Mouse (Mus musculus): ENCODE data around the gene Flnb. TPM values are rescaled to one million over a fixed set of nuclear protein-coding genes. Genes with fewer than 3 reads are reported as not detected.

Flnb gene
- polyA plus RNA-seq, 1 experiment from 2014 or later = 14.7 TPM

GRCm38 (mm10) chr14:7857835-7858234 is 40.1 kb downstream of the Flnb start:
- 88% methylated on average over 3 of the region's 3 CpGs for WGBS
- Histone ChIP-seq H3K27me3 (ENCODE audit: control insufficient read depth, insufficient read depth, low read length) (no peaks in the 10 kb centered on the region), H3K27ac (replicated peaks; ENCODE audit: low read depth, low read length) (no peak overlapping the region), H3K4me3 (ENCODE audit: low read depth, low read length) (no peak overlapping the region), H3K4me1 (ENCODE audit: control insufficient read depth, insufficient read depth, low read length) (no peaks in the 10 kb centered on the region), H3K4me2 (ENCODE audit: low read depth, low read length) (no peak overlapping the region), H3K9ac (replicated peaks; ENCODE audit: low read length) (no peak overlapping the region), H3K36me3 (replicated peaks; ENCODE audit: control insufficient read depth, insufficient read depth, low read depth, low read length) (no peaks in the 10 kb centered on the region), H3K9me3 (replicated peaks; ENCODE audit: control insufficient read depth, low read length) (no peaks in the 10 kb centered on the region)
- ATAC-seq (replicated peaks; ENCODE audit: insufficient number of reproducible peaks, low FRiP score, low TSS enrichment, low read depth) = no peak
- DNase-seq (ENCODE audit: low spot score) = no peak

- H3K27me3 ChIP-seq (ENCODE audit: control insufficient read depth, insufficient read depth, low read length) = no peaks in the 10 kb centered on the region
- no peak overlapping the region for H3K9ac ChIP-seq (replicated peaks; ENCODE audit: low read length)
- no peak overlapping the region for H3K4me2 ChIP-seq (ENCODE audit: low read depth, low read length)
- WGBS = 58% methylated on average over 4 of the region's 4 CpGs
- DNase-seq (ENCODE audit: low spot score) (no peak), ATAC-seq (replicated peaks; ENCODE audit: insufficient number of reproducible peaks, low FRiP score, low TSS enrichment, low read depth) (no peak)
- no peak overlapping the region for H3K4me3 ChIP-seq (ENCODE audit: low read depth, low read length)
- H3K36me3 ChIP-seq (replicated peaks; ENCODE audit: control insufficient read depth, insufficient read depth, low read depth, low read length) = no peaks in the 10 kb centered on the region
- H3K4me1 ChIP-seq (ENCODE audit: control insufficient read depth, insufficient read depth, low read length) = no peaks in the 10 kb centered on the region
- no peaks in the 10 kb centered on the region for H3K9me3 ChIP-seq (replicated peaks; ENCODE audit: control insufficient read depth, low read length)
- no peak overlapping the region for H3K27ac ChIP-seq (replicated peaks; ENCODE audit: low read depth, low read length)
Measured at GRCm38 (mm10) chr14:7858430-7858829, 40.7 kb downstream of the Flnb start.

GRCm38 (mm10) chr14:7860525-7861154 is 42.9 kb downstream of the Flnb start:
- DNase-seq (ENCODE audit: low spot score) (no peak), ATAC-seq (replicated peaks; ENCODE audit: insufficient number of reproducible peaks, low FRiP score, low TSS enrichment, low read depth) (no peak)
- H3K9me3 ChIP-seq (replicated peaks; ENCODE audit: control insufficient read depth, low read length) = no peaks in the 10 kb centered on the region
- 94% methylated on average over 8 of the region's 8 CpGs for WGBS
- H3K4me2 ChIP-seq (ENCODE audit: low read depth, low read length) = no peak overlapping the region
- no peaks in the 10 kb centered on the region for H3K4me1 ChIP-seq (ENCODE audit: control insufficient read depth, insufficient read depth, low read length)
- no peak overlapping the region for H3K9ac ChIP-seq (replicated peaks; ENCODE audit: low read length)
- no peaks in the 10 kb centered on the region for H3K27me3 ChIP-seq (ENCODE audit: control insufficient read depth, insufficient read depth, low read length)
- H3K27ac ChIP-seq (replicated peaks; ENCODE audit: low read depth, low read length) = no peak overlapping the region
- no peak overlapping the region for H3K4me3 ChIP-seq (ENCODE audit: low read depth, low read length)
- no peaks in the 10 kb centered on the region for H3K36me3 ChIP-seq (replicated peaks; ENCODE audit: control insufficient read depth, insufficient read depth, low read depth, low read length)

- Histone ChIP-seq H3K4me2 (ENCODE audit: low read depth, low read length) (no peak overlapping the region), H3K36me3 (replicated peaks; ENCODE audit: control insufficient read depth, insufficient read depth, low read depth, low read length) (no peaks in the 10 kb centered on the region), H3K27ac (replicated peaks; ENCODE audit: low read depth, low read length) (no peak overlapping the region), H3K27me3 (ENCODE audit: control insufficient read depth, insufficient read depth, low read length) (no peaks in the 10 kb centered on the region), H3K9me3 (replicated peaks; ENCODE audit: control insufficient read depth, low read length) (no peaks in the 10 kb centered on the region), H3K9ac (replicated peaks; ENCODE audit: low read length) (no peak overlapping the region), H3K4me1 (ENCODE audit: control insufficient read depth, insufficient read depth, low read length) (no peaks in the 10 kb centered on the region), H3K4me3 (ENCODE audit: low read depth, low read length) (no peak overlapping the region)
- ATAC-seq (replicated peaks; ENCODE audit: insufficient number of reproducible peaks, low FRiP score, low TSS enrichment, low read depth) (no peak), DNase-seq (ENCODE audit: low spot score) (no peak)
- WGBS = 84% methylated on average over 1 of the region's 1 CpGs
Measured at GRCm38 (mm10) chr14:7861275-7861674, 43.5 kb downstream of the Flnb start.

- DNase-seq (ENCODE audit: low spot score) (no peak), ATAC-seq (replicated peaks; ENCODE audit: insufficient number of reproducible peaks, low FRiP score, low TSS enrichment, low read depth) (no peak)
- Histone ChIP-seq H3K9ac (replicated peaks; ENCODE audit: low read length) (no peak overlapping the region), H3K4me3 (ENCODE audit: low read depth, low read length) (no peak overlapping the region), H3K4me2 (ENCODE audit: low read depth, low read length) (no peak overlapping the region), H3K9me3 (replicated peaks; ENCODE audit: control insufficient read depth, low read length) (no peaks in the 10 kb centered on the region), H3K27ac (replicated peaks; ENCODE audit: low read depth, low read length) (no peak overlapping the region), H3K27me3 (ENCODE audit: control insufficient read depth, insufficient read depth, low read length) (no peaks in the 10 kb centered on the region), H3K36me3 (replicated peaks; ENCODE audit: control insufficient read depth, insufficient read depth, low read depth, low read length) (no peaks in the 10 kb centered on the region), H3K4me1 (ENCODE audit: control insufficient read depth, insufficient read depth, low read length) (no peaks in the 10 kb centered on the region)
- 94% methylated on average over 2 of the region's 2 CpGs for WGBS
Measured at GRCm38 (mm10) chr14:7862226-7862625, 44.5 kb downstream of the Flnb start.

- WGBS = 94% methylated on average over 5 of the region's 5 CpGs
- H3K27ac ChIP-seq (replicated peaks; ENCODE audit: low read depth, low read length) = no peak overlapping the region
- DNase-seq (ENCODE audit: low spot score) = no peak
Measured at GRCm38 (mm10) chr14:7863199-7863598, 45.4 kb downstream of the Flnb start.

GRCm38 (mm10) chr14:7863871-7864505 is 46.2 kb downstream of the Flnb start:
- no peaks in the 10 kb centered on the region for H3K9me3 ChIP-seq (replicated peaks; ENCODE audit: control insufficient read depth, low read length)
- H3K27me3 ChIP-seq (ENCODE audit: control insufficient read depth, insufficient read depth, low read length) = no peaks in the 10 kb centered on the region
- WGBS = 69% methylated on average over 9 of the region's 9 CpGs
- no peak overlapping the region for H3K4me2 ChIP-seq (ENCODE audit: low read depth, low read length)
- H3K36me3 ChIP-seq (replicated peaks; ENCODE audit: control insufficient read depth, insufficient read depth, low read depth, low read length) = no peaks in the 10 kb centered on the region
- no peaks in the 10 kb centered on the region for H3K4me1 ChIP-seq (ENCODE audit: control insufficient read depth, insufficient read depth, low read length)
- DNase-seq (ENCODE audit: low spot score) (no peak), ATAC-seq (replicated peaks; ENCODE audit: insufficient number of reproducible peaks, low FRiP score, low TSS enrichment, low read depth) (no peak)
- no peak overlapping the region for H3K4me3 ChIP-seq (ENCODE audit: low read depth, low read length)
- no peak overlapping the region for H3K27ac ChIP-seq (replicated peaks; ENCODE audit: low read depth, low read length)
- no peak overlapping the region for H3K9ac ChIP-seq (replicated peaks; ENCODE audit: low read length)

More at GRCm38 (mm10) chr14:7863199-7863598, 45.4 kb downstream of the Flnb start:
- Histone ChIP-seq H3K4me1 (ENCODE audit: control insufficient read depth, insufficient read depth, low read length) (no peaks in the 10 kb centered on the region), H3K27me3 (ENCODE audit: control insufficient read depth, insufficient read depth, low read length) (no peaks in the 10 kb centered on the region), H3K36me3 (replicated peaks; ENCODE audit: control insufficient read depth, insufficient read depth, low read depth, low read length) (no peaks in the 10 kb centered on the region), H3K9ac (replicated peaks; ENCODE audit: low read length) (no peak overlapping the region), H3K4me3 (ENCODE audit: low read depth, low read length) (no peak overlapping the region), H3K9me3 (replicated peaks; ENCODE audit: control insufficient read depth, low read length) (no peaks in the 10 kb centered on the region), H3K4me2 (ENCODE audit: low read depth, low read length) (no peak overlapping the region)
- no peak for ATAC-seq (replicated peaks; ENCODE audit: insufficient number of reproducible peaks, low FRiP score, low TSS enrichment, low read depth)

- H3K9me3 ChIP-seq (replicated peaks; ENCODE audit: control insufficient read depth, low read length) = no peaks in the 10 kb centered on the region
- DNase-seq (ENCODE audit: low spot score) = no peak
- no peak overlapping the region for H3K4me3 ChIP-seq (ENCODE audit: low read depth, low read length)
- 81% methylated on average over 9 of the region's 9 CpGs for WGBS
- H3K27ac ChIP-seq (replicated peaks; ENCODE audit: low read depth, low read length) = no peak overlapping the region
- H3K9ac ChIP-seq (replicated peaks; ENCODE audit: low read length) = no peak overlapping the region
- H3K4me2 ChIP-seq (ENCODE audit: low read depth, low read length) = no peak overlapping the region
- H3K4me1 ChIP-seq (ENCODE audit: control insufficient read depth, insufficient read depth, low read length) = no peaks in the 10 kb centered on the region
- H3K27me3 ChIP-seq (ENCODE audit: control insufficient read depth, insufficient read depth, low read length) = no peaks in the 10 kb centered on the region
- no peak for ATAC-seq (replicated peaks; ENCODE audit: insufficient number of reproducible peaks, low FRiP score, low TSS enrichment, low read depth)
- H3K36me3 ChIP-seq (replicated peaks; ENCODE audit: control insufficient read depth, insufficient read depth, low read depth, low read length) = no peaks in the 10 kb centered on the region
Measured at GRCm38 (mm10) chr14:7864506-7864899, 46.7 kb downstream of the Flnb start.

Measured in embryonic facial prominence, embryonic 11.5 days (tissue).